8 mouse cellular contexts compared by ENCODE assay signal in the genomic region with DNA sequence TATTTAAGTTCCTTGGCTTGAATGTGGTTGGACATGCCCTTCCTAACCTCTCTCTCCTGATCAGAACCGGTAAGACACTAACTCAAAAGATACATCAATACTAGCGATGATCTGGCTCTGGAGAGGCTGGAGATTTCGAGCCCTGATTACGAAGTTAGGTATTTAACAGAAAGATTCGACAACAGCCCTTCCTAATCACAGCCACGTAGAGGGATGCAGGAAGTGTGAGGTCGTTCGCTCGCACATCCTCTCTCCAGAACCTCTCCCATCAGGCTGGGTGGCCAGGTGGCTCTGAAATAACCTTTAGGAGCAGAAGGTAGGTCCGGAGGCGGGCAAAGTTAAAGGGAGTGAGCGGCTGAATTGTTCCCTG. TPM values are rescaled to one million over a fixed set of nuclear protein-coding genes. Genes with fewer than 3 reads are reported as not detected.
DNase-seq lines count a peak whose midpoint lies in the region; ATAC-seq and TF ChIP-seq lines count a peak whose summit lies in the region.

A gene (plus strand): TSS at position 206 of the 370 bp plus-strand sequence.

- TF ChIP-seq CTCF in cerebellum, adult 2 months (IDR thresholded peaks at IDR 0.05; ENCODE audit: borderline replicate concordance, insufficient read depth, low read depth, low read length), result no peak
- no peak for TF ChIP-seq CTCF in spleen, adult 2 months (IDR thresholded peaks at IDR 0.05; ENCODE audit: extremely low read depth, insufficient read depth, insufficient read length, insufficient replicate concordance)

- peak within 1 kb of the TSS; percentile 95 for H3K4me2 ChIP-seq in hindbrain, embryonic 16.5 days (ENCODE audit: low read length)

- H3K4me1 ChIP-seq in cerebellum, adult 2 months (ENCODE audit: control insufficient read depth, insufficient read depth, low read length), result no peaks in the 10 kb centered on the region; the same call in 1 of the 2 replicates
- H3K4me1 ChIP-seq in spleen, adult 2 months (ENCODE audit: control insufficient read depth, insufficient read depth, insufficient read length), result peaks cover 3% of the 10 kb centered on the region; the same call in 1 of the 2 replicates
- peaks cover 19% of the 10 kb centered on the region for H3K4me1 ChIP-seq in hindbrain, embryonic 16.5 days (ENCODE audit: control insufficient read depth, insufficient read depth, low read depth, low read length)

- H3K36me3 ChIP-seq in spleen, adult 2 months (ENCODE audit: control insufficient read depth, insufficient read depth, low read length), result no peaks in the 10 kb centered on the region
- no peaks in the 10 kb centered on the region for H3K36me3 ChIP-seq in hindbrain, embryonic 16.5 days (ENCODE audit: control insufficient read depth, insufficient read depth, low read length)
- no peaks in the 10 kb centered on the region for H3K36me3 ChIP-seq in macrophage (ENCODE audit: inconsistent target)

- peak within 1 kb of the TSS; percentile 67; the same call in 1 of the 2 replicates for H3K27ac ChIP-seq in cerebellum, adult 2 months (ENCODE audit: insufficient read depth, low read length)
- H3K27ac ChIP-seq in spleen, adult 2 months (ENCODE audit: insufficient read depth, low read length), result peak within 1 kb of the TSS; percentile 45; the same call in 1 of the 2 replicates
- H3K27ac ChIP-seq in hindbrain, embryonic 16.5 days (ENCODE audit: low read depth, low read length), result peak within 1 kb of the TSS; percentile 95
- H3K27ac ChIP-seq in macrophage, result no peak within 1 kb of the TSS

- ATAC-seq in hindbrain, embryonic 16.5 days, result no peak

- H3K4me3 ChIP-seq in cerebellum, adult 2 months (replicated peaks; ENCODE audit: insufficient read depth, low read depth, low read length), result peak within 1 kb of the TSS; percentile 90
- H3K4me3 ChIP-seq in spleen, adult 2 months (ENCODE audit: extremely low read depth, insufficient read depth, insufficient read length), result peak within 1 kb of the TSS; percentile 61
- H3K4me3 ChIP-seq in hindbrain, embryonic 16.5 days (ENCODE audit: low read length), result peak within 1 kb of the TSS; percentile 73
- peak within 1 kb of the TSS; percentile 43 for H3K4me3 ChIP-seq in macrophage (ENCODE audit: inconsistent target)

- DNase-seq in cerebellum, adult 2 months, result no peak
- no peak for DNase-seq in cerebellum, postnatal 36 days
- DNase-seq in spleen, adult 2 months (ENCODE audit: low read depth in 1 of 2, low spot score in 2 of 2), result no peak
- no peak for DNase-seq in spleen, adult 12 weeks (ENCODE audit: low spot score)
- no peak for DNase-seq in ovary, adult 18-20 months (ENCODE audit: low spot score)
- no peak for DNase-seq in urinary bladder, postnatal 36 days (ENCODE audit: low spot score in 2 of 2)

- peak within 1 kb of the TSS; percentile 88 for H3K9ac ChIP-seq in hindbrain, embryonic 16.5 days (ENCODE audit: low read depth, low read length)

- no peaks in the 10 kb centered on the region for H3K27me3 ChIP-seq in cerebellum, adult 2 months (ENCODE audit: control insufficient read depth, insufficient read depth, low read length)
- peaks cover 15% of the 10 kb centered on the region for H3K27me3 ChIP-seq in spleen, adult 2 months (ENCODE audit: control insufficient read depth, insufficient read depth, low read length)
- no peaks in the 10 kb centered on the region for H3K27me3 ChIP-seq in hindbrain, embryonic 16.5 days (replicated peaks; ENCODE audit: control insufficient read depth, insufficient read depth, low read length)

- no peaks in the 10 kb centered on the region for H3K9me3 ChIP-seq in hindbrain, embryonic 16.5 days (ENCODE audit: control insufficient read depth, low read length)

- H3K79me2 ChIP-seq in macrophage (ENCODE audit: inconsistent target), result no peaks in the 10 kb centered on the region

- WGBS in cerebellum, adult 2 months, result 2% methylated on average over 12 of the region's 12 CpGs
- 5% methylated on average over 12 of the region's 12 CpGs for WGBS in spleen, adult 2 months
- WGBS in hindbrain, embryonic 16.5 days, result 4% methylated on average over 12 of the region's 12 CpGs
- WGBS in macrophage (ENCODE audit: missing documents), result 18% methylated on average over 12 of the region's 12 CpGs

- TF ChIP-seq POLR2A in cerebellum, adult 2 months (IDR thresholded peaks at IDR 0.05; ENCODE audit: borderline replicate concordance, insufficient read depth, low read length), result no peak
- TF ChIP-seq POLR2A in spleen, adult 2 months (IDR thresholded peaks at IDR 0.05; ENCODE audit: low read depth, low read length), result no peak

RNA-seq across cellular contexts. Expression of the gene that starts here (rescaled TPM):
- polyA plus RNA-seq in cerebellum, adult 2 months (2012; rRNA removed), result 26.7 and 26.9 TPM in 2 replicates
- polyA plus RNA-seq in spleen, adult 2 months (2012; rRNA removed), result 1.5 and 2.2 TPM in 2 replicates
- polyA plus RNA-seq in hindbrain, embryonic 16.5 days (2015; fragmentation: Nextera tagmentation; extraction: Ambion mirVana), result 23.8 and 28.8 TPM in 2 replicates
- 1 to 10 TPM in 23 of 26 experiments, under 1 TPM in 3; 0.58 to 7.9 (median 3.8) TPM for total RNA-seq in macrophage (2018; cell fraction: chromatin; rRNA removed)
- 1 to 10 TPM; 2.0 to 4.2 (median 3.1) TPM for total RNA-seq in macrophage (2018; cell fraction: cytosol; rRNA removed)
- total RNA-seq in macrophage (2018; cell fraction: nucleus; rRNA removed), result 1 to 10 TPM in 25 of 26 experiments, under 1 TPM in 1; 0.86 to 5.4 (median 3.0) TPM
- 2.7 to 4.0 TPM (median 3.2 TPM) in 3 replicates for polyA plus RNA-seq in macrophage (2018)
